14 mouse cellular contexts compared by ENCODE assay signal in genomic region chr1:126700063-126700977, GRCm38 (mm10).
A peak's percentile ranks its signal among the peaks of the same experiment; 100 is the strongest.
DNase-seq lines count a peak whose midpoint lies in the region; ATAC-seq lines count a peak whose summit lies in the region.
"Had no signal": no experiment of that assay in that cellular context is flagged by ENCODE, and none has a peak within 500 bp of the region (broad histone marks: within the 10 kb centered on the region; RNA-seq: fewer than 3 reads in every experiment).

No protein-coding gene starts in this region.

- no peak overlapping the region for H3K4me3 ChIP-seq in forebrain, embryonic 13.5 days
- no peak overlapping the region for H3K4me3 ChIP-seq in hindbrain, embryonic 15.5 days
- H3K4me3 ChIP-seq in neural tube, embryonic 12.5 days, result no peak overlapping the region
- H3K4me3 ChIP-seq: embryonic facial prominence, embryonic 15.5 days; heart, embryonic 15.5 days; limb, embryonic 12.5 days had no signal

- H3K9me3 ChIP-seq in forebrain, embryonic 13.5 days (replicated peaks), result no peaks in the 10 kb centered on the region
- no peaks in the 10 kb centered on the region for H3K9me3 ChIP-seq in hindbrain, embryonic 15.5 days
- no peaks in the 10 kb centered on the region for H3K9me3 ChIP-seq in neural tube, embryonic 12.5 days
- H3K9me3 ChIP-seq: embryonic facial prominence, embryonic 15.5 days; heart, embryonic 15.5 days; limb, embryonic 12.5 days had no signal

- no peaks in the 10 kb centered on the region for H3K27me3 ChIP-seq in forebrain, embryonic 13.5 days
- no peaks in the 10 kb centered on the region for H3K27me3 ChIP-seq in hindbrain, embryonic 15.5 days
- no peaks in the 10 kb centered on the region for H3K27me3 ChIP-seq in neural tube, embryonic 12.5 days (replicated peaks)
- H3K27me3 ChIP-seq: embryonic facial prominence, embryonic 15.5 days; heart, embryonic 15.5 days; limb, embryonic 12.5 days had no signal

- H3K36me3 ChIP-seq in forebrain, embryonic 13.5 days (ENCODE audit: poor library complexity, severe bottlenecking), result no peaks in the 10 kb centered on the region
- H3K36me3 ChIP-seq in hindbrain, embryonic 15.5 days, result no peaks in the 10 kb centered on the region
- no peaks in the 10 kb centered on the region for H3K36me3 ChIP-seq in neural tube, embryonic 12.5 days
- H3K36me3 ChIP-seq: embryonic facial prominence, embryonic 15.5 days; heart, embryonic 15.5 days; limb, embryonic 12.5 days had no signal

- peak; percentile 65 for DNase-seq in heart, adult 11 months
- no peak for DNase-seq in heart, adult 9 months (ENCODE audit: low spot score in 2 of 2)
- no peak for DNase-seq in left cerebral cortex, adult 9 months (ENCODE audit: low spot score in 2 of 2)
- DNase-seq in cerebellum, postnatal 25 days, result no peak
- DNase-seq in cerebellum, postnatal 10 days, result no peak
- DNase-seq: adrenal gland, adult 8-10 months; cerebellum, postnatal 36 days had no signal

- peak overlapping the region; percentile 66 for H3K27ac ChIP-seq in forebrain, embryonic 13.5 days
- peak overlapping the region; percentile 69 for H3K27ac ChIP-seq in hindbrain, embryonic 15.5 days (replicated peaks)
- 0 out of 2 replicates have a peak overlapping the region, but pooled peaks have one; percentile 46 for H3K27ac ChIP-seq in neural tube, embryonic 12.5 days
- H3K27ac ChIP-seq: embryonic facial prominence, embryonic 15.5 days; heart, embryonic 15.5 days; limb, embryonic 12.5 days had no signal

- no peak overlapping the region for H3K9ac ChIP-seq in forebrain, embryonic 13.5 days
- no peak overlapping the region for H3K9ac ChIP-seq in hindbrain, embryonic 15.5 days
- H3K9ac ChIP-seq in neural tube, embryonic 12.5 days, result no peak overlapping the region
- H3K9ac ChIP-seq: embryonic facial prominence, embryonic 15.5 days; heart, embryonic 15.5 days; limb, embryonic 12.5 days had no signal

- peak overlapping the region; percentile 26 for H3K4me2 ChIP-seq in forebrain, embryonic 13.5 days
- peak overlapping the region; percentile 26 for H3K4me2 ChIP-seq in hindbrain, embryonic 15.5 days
- no peak overlapping the region for H3K4me2 ChIP-seq in neural tube, embryonic 12.5 days (replicated peaks)
- H3K4me2 ChIP-seq: embryonic facial prominence, embryonic 15.5 days; heart, embryonic 15.5 days; limb, embryonic 12.5 days had no signal

- 23% methylated on average over 8 of the region's 8 CpGs for WGBS in forebrain, embryonic 13.5 days
- WGBS in hindbrain, embryonic 15.5 days, result 22% methylated on average over 8 of the region's 8 CpGs
- 44% methylated on average over 8 of the region's 8 CpGs for WGBS in neural tube, embryonic 12.5 days

- ATAC-seq in forebrain, embryonic 13.5 days, result peak; percentile 65
- peak; percentile 66; the same call in 1 of the 2 replicates for ATAC-seq in hindbrain, embryonic 15.5 days (ENCODE audit: low FRiP score, low read depth)
- peak; percentile 86 for ATAC-seq in neural tube, embryonic 12.5 days (ENCODE audit: low FRiP score, low read depth)
- ATAC-seq: inflammation-experienced regulatory T-cells, adult 6 months had no signal

- H3K4me1 ChIP-seq in forebrain, embryonic 13.5 days, result peaks cover 12% of the 10 kb centered on the region; the same call in 1 of the 2 replicates
- H3K4me1 ChIP-seq in hindbrain, embryonic 15.5 days (replicated peaks), result peaks cover 10% of the 10 kb centered on the region
- 0 out of 2 replicates have a peak, but pooled peaks cover 4% of the 10 kb centered on the region for H3K4me1 ChIP-seq in neural tube, embryonic 12.5 days
- H3K4me1 ChIP-seq: embryonic facial prominence, embryonic 15.5 days; heart, embryonic 15.5 days; limb, embryonic 12.5 days had no signal
